Mouse (Mus musculus) forebrain, postnatal 0 days (tissue): ENCODE data around the gene Ttc12. TPM values are rescaled to one million over a fixed set of nuclear protein-coding genes. Genes with fewer than 3 reads are reported as not detected.
A peak's percentile ranks its signal among the peaks of the same experiment; 100 is the strongest.

Experiments used
- ATAC-seq: fragments of 200-750 bp; cut with Nextera tagmentation; 2 replicates; pipeline ENCODE4 v1.8.0; 2017; ENCODE audit warnings: mild to moderate bottlenecking, moderate library complexity
- DNase-seq: peaks from one replicate; pipeline ENCODE4 v3.0.0-alpha.2; 2015
- H3K27ac ChIP-seq: fragments of 300-500 bp; sonication (generic); 2 replicates; pipeline ENCODE4 v1.5.1; 2014; ENCODE audit warnings: low read depth, mild to moderate bottlenecking, antibody characterized with exemption, low read length, moderate library complexity, mixed read lengths
- H3K27me3 ChIP-seq: fragments of 300-500 bp; sonication (generic); 2 replicates; pipeline ENCODE4 v1.6.1; 2014; ENCODE audit warnings: mild to moderate bottlenecking, low read length, mixed read lengths; ENCODE audit not compliant: insufficient read depth
- H3K36me3 ChIP-seq: fragments of 300-500 bp; sonication (generic); 2 replicates; pipeline ENCODE4 v1.6.1; 2014; ENCODE audit warnings: mild to moderate bottlenecking, moderate library complexity; ENCODE audit not compliant: insufficient read depth
- H3K4me1 ChIP-seq: fragments of 300-500 bp; sonication (generic); 2 replicates; pipeline ENCODE4 v1.6.1; 2014; ENCODE audit warnings: antibody characterized with exemption; ENCODE audit not compliant: insufficient read depth
- H3K4me2 ChIP-seq: fragments of 300-500 bp; sonication (generic); 2 replicates; pipeline ENCODE4 v1.6.1; 2014; ENCODE audit warnings: low read depth, mild to moderate bottlenecking, moderate library complexity
- H3K4me3 ChIP-seq: fragments of 300-500 bp; sonication (generic); 2 replicates; pipeline ENCODE4 v1.5.1; 2014; ENCODE audit warnings: low read depth, low read length, mixed read lengths
- H3K9ac ChIP-seq: fragments of 300-500 bp; sonication (generic); 2 replicates; pipeline ENCODE4 v1.6.1; 2014; ENCODE audit warnings: mild to moderate bottlenecking
- H3K9me3 ChIP-seq: fragments of 300-500 bp; sonication (generic); 2 replicates; pipeline ENCODE4 v1.6.1; 2016; ENCODE audit warnings: low read length
- CTCF ChIP-seq: sonication (generic); IDR thresholded peaks from 2 replicates; pipeline ENCODE4 v1.5.1; 2016; ENCODE audit warnings: antibody characterized with exemption, control low read depth, low read depth
- WGBS: fragments of 180-500 bp; shearing (Covaris S2); extraction: QIAGEN DNeasy Blood & Tissue Kit; methylation state at CpG from one replicate; pipeline ENCODE4 v1.1.7; 2014; 5-methylcytosine and 5-hydroxymethylcytosine counted together
- polyA plus RNA-seq: library from polyadenylated mRNA; unstranded; fragments of >200 nt; fragmentation: Nextera tagmentation; extraction: Ambion mirVana; gene quantifications from 2 replicates; pipeline ENCODE4 v1.2.1, GENCODE M21; 2015
- total RNA-seq: library from RNA; depleted of rRNA; stranded (reverse); fragments of >200 nt; gene quantifications from 2 replicates; pipeline ENCODE4 v1.2.3, GENCODE M21; 2014

Ttc12 gene
- total and polyA plus RNA-seq, 2 experiments from 2014 or later, result 2.5 to 3.7 TPM

GRCm38 (mm10) chr9:49510666-49511065 lies 24.6 kb upstream of the Ttc12 start:
- no peaks in the 10 kb centered on the region for H3K9me3 ChIP-seq
- ATAC-seq (no peak), DNase-seq (no peak)
- 97% methylated on average over 4 of the region's 4 CpGs for WGBS
- H3K9ac ChIP-seq, result no peak overlapping the region
- no peak overlapping the region for H3K27ac ChIP-seq
- H3K36me3 ChIP-seq, result peaks cover 87% of the 10 kb centered on the region
- no peak overlapping the region for H3K4me3 ChIP-seq
- no peak for TF ChIP-seq CTCF
- H3K4me1 ChIP-seq, result no peaks in the 10 kb centered on the region
- H3K27me3 ChIP-seq, result no peaks in the 10 kb centered on the region
- H3K4me2 ChIP-seq, result no peak overlapping the region

- H3K9ac ChIP-seq, result no peak overlapping the region
- peaks cover 82% of the 10 kb centered on the region for H3K36me3 ChIP-seq
- WGBS, result 94% methylated on average over 8 of the region's 8 CpGs
- H3K27me3 ChIP-seq, result no peaks in the 10 kb centered on the region
- H3K4me1 ChIP-seq, result no peaks in the 10 kb centered on the region
- H3K4me3 ChIP-seq, result no peak overlapping the region
- no peaks in the 10 kb centered on the region for H3K9me3 ChIP-seq
- DNase-seq (no peak), ATAC-seq (no peak)
- no peak overlapping the region for H3K27ac ChIP-seq
- no peak overlapping the region for H3K4me2 ChIP-seq
- TF ChIP-seq CTCF, result no peak
Observed at GRCm38 (mm10) chr9:49509628-49510027, 23.6 kb upstream of the Ttc12 start.

GRCm38 (mm10) chr9:49509094-49509493 lies 23.1 kb upstream of the Ttc12 start:
- Histone ChIP-seq H3K4me3 (no peak overlapping the region), H3K36me3 (peaks cover 76% of the 10 kb centered on the region), H3K27me3 (no peaks in the 10 kb centered on the region), H3K4me2 (no peak overlapping the region), H3K9me3 (no peaks in the 10 kb centered on the region), H3K9ac (no peak overlapping the region), H3K4me1 (no peaks in the 10 kb centered on the region), H3K27ac (no peak overlapping the region)
- 92% methylated on average over 3 of the region's 3 CpGs for WGBS
- DNase-seq, result no peak
- no peak for ATAC-seq
- no peak for TF ChIP-seq CTCF

GRCm38 (mm10) chr9:49507829-49508585 lies 22.0 kb upstream of the Ttc12 start:
- Histone ChIP-seq H3K4me3 (no peak overlapping the region), H3K27me3 (no peaks in the 10 kb centered on the region), H3K27ac (no peak overlapping the region), H3K36me3 (peaks cover 73% of the 10 kb centered on the region), H3K9me3 (no peaks in the 10 kb centered on the region), H3K4me2 (no peak overlapping the region), H3K9ac (no peak overlapping the region), H3K4me1 (no peaks in the 10 kb centered on the region)
- peak; percentile 39; the same call in 1 of the 2 replicates for TF ChIP-seq CTCF
- no peak for DNase-seq
- ATAC-seq, result no peak
- 82% methylated on average over 9 of the region's 9 CpGs for WGBS

GRCm38 (mm10) chr9:49504658-49505057 lies 18.6 kb upstream of the Ttc12 start:
- H3K27me3 ChIP-seq, result no peaks in the 10 kb centered on the region
- no peak overlapping the region for H3K4me3 ChIP-seq
- H3K9ac ChIP-seq, result no peak overlapping the region
- no peak for TF ChIP-seq CTCF
- no peak for ATAC-seq
- no peaks in the 10 kb centered on the region for H3K9me3 ChIP-seq
- H3K4me1 ChIP-seq, result no peaks in the 10 kb centered on the region
- 17% methylated on average over 5 of the region's 5 CpGs for WGBS
- H3K36me3 ChIP-seq, result peaks cover 48% of the 10 kb centered on the region
- DNase-seq, result peak; percentile 38
- H3K4me2 ChIP-seq, result no peak overlapping the region
- H3K27ac ChIP-seq, result no peak overlapping the region

GRCm38 (mm10) chr9:49502245-49502644 lies 16.2 kb upstream of the Ttc12 start:
- Histone ChIP-seq H3K4me1 (no peaks in the 10 kb centered on the region), H3K27me3 (no peaks in the 10 kb centered on the region), H3K9me3 (no peaks in the 10 kb centered on the region), H3K9ac (no peak overlapping the region), H3K4me2 (no peak overlapping the region), H3K36me3 (peaks cover 27% of the 10 kb centered on the region), H3K4me3 (no peak overlapping the region), H3K27ac (no peak overlapping the region)
- no peak for ATAC-seq
- DNase-seq, result no peak
- WGBS, result 90% methylated on average over 4 of the region's 4 CpGs
- TF ChIP-seq CTCF, result no peak

- 88% methylated on average over 2 of the region's 2 CpGs for WGBS
- Histone ChIP-seq H3K27me3 (no peaks in the 10 kb centered on the region), H3K36me3 (peaks cover 7% of the 10 kb centered on the region), H3K4me1 (no peaks in the 10 kb centered on the region), H3K4me2 (no peak overlapping the region), H3K9me3 (no peaks in the 10 kb centered on the region), H3K9ac (no peak overlapping the region), H3K4me3 (no peak overlapping the region), H3K27ac (no peak overlapping the region)
- ATAC-seq (no peak), DNase-seq (no peak)
- no peak for TF ChIP-seq CTCF
Observed at GRCm38 (mm10) chr9:49499878-49500277, 13.9 kb upstream of the Ttc12 start.
